Mouse (Mus musculus): ENCODE data around the gene Il20rb. TPM values are rescaled to one million over a fixed set of nuclear protein-coding genes. Genes with fewer than 3 reads are reported as not detected.
A peak's percentile ranks its signal among the peaks of the same experiment; 100 is the strongest.

Il20rb gene
- total and polyA plus RNA-seq, 2 experiments from 2014 or later = 1.4 to 1.7 TPM

GRCm38 (mm10) chr9:100470936-100471604 is 15.5 kb downstream of the Il20rb start:
- Histone ChIP-seq H3K4me2 (ENCODE audit: low read depth, low read length) (no peak overlapping the region), H3K27me3 (ENCODE audit: control insufficient read depth, insufficient read depth, low read length) (no peaks in the 10 kb centered on the region), H3K27ac (ENCODE audit: low read depth) (peak overlapping the region; percentile 44), H3K36me3 (replicated peaks; ENCODE audit: control insufficient read depth, insufficient read depth, low read length) (no peaks in the 10 kb centered on the region), H3K9ac (replicated peaks; ENCODE audit: low read depth, low read length) (no peak overlapping the region), H3K9me3 (replicated peaks; ENCODE audit: control insufficient read depth, low read length) (no peaks in the 10 kb centered on the region), H3K4me3 (ENCODE audit: low read depth, low read length) (no peak overlapping the region), H3K4me1 (ENCODE audit: control insufficient read depth, insufficient read depth) (peaks cover 10% of the 10 kb centered on the region)
- 45% methylated on average over 8 of the region's 8 CpGs for WGBS
- ATAC-seq (ENCODE audit: insufficient read depth, low read depth) = peak; percentile 61
- peak; percentile 25 for DNase-seq (ENCODE audit: low spot score)
- no peak for TF ChIP-seq EP300 (IDR thresholded peaks at IDR 0.05; ENCODE audit: low read depth)

DNA sequence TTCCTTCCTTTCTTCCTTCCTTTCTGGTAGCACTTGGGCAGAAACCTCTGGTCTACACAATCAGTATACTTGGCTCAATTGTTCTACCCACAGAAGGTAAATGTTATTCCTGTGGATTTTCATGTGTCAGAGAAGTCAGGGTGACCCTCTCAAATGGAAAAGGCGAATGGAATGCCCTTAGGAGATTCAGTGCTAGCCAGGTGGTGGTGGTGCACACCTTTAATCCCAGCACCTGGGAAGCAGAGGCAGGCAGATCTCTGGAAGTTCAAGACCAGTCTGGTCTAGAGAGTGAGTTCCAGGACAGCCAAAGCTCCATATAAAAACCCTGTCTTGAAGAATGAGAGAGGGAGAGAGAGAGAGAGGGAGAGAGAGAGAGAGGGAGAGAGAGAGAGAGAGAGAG is 16.4 kb downstream of the Il20rb start:
- Histone ChIP-seq H3K9me3 (replicated peaks; ENCODE audit: control insufficient read depth, low read length) (no peaks in the 10 kb centered on the region), H3K4me3 (ENCODE audit: low read depth, low read length) (no peak overlapping the region), H3K27ac (ENCODE audit: low read depth) (no peak overlapping the region), H3K4me1 (ENCODE audit: control insufficient read depth, insufficient read depth) (peaks cover 10% of the 10 kb centered on the region), H3K36me3 (replicated peaks; ENCODE audit: control insufficient read depth, insufficient read depth, low read length) (no peaks in the 10 kb centered on the region; the same call in 1 of the 2 replicates), H3K27me3 (ENCODE audit: control insufficient read depth, insufficient read depth, low read length) (no peaks in the 10 kb centered on the region), H3K9ac (replicated peaks; ENCODE audit: low read depth, low read length) (no peak overlapping the region), H3K4me2 (ENCODE audit: low read depth, low read length) (no peak overlapping the region)
- TF ChIP-seq EP300 (IDR thresholded peaks at IDR 0.05; ENCODE audit: low read depth) (no peak), CTCF (IDR thresholded peaks at IDR 0.05; ENCODE audit: low read depth) (no peak)
- 59% methylated on average over 1 of the region's 1 CpGs for WGBS
- ATAC-seq (ENCODE audit: insufficient read depth, low read depth) = no peak
- DNase-seq (ENCODE audit: low spot score) = no peak

- no peak overlapping the region for H3K4me3 ChIP-seq (ENCODE audit: low read depth, low read length)
- TF ChIP-seq EP300 (IDR thresholded peaks at IDR 0.05; ENCODE audit: low read depth) (no peak), CTCF (IDR thresholded peaks at IDR 0.05; ENCODE audit: low read depth) (no peak)
- H3K27ac ChIP-seq (ENCODE audit: low read depth) = no peak overlapping the region
- H3K9me3 ChIP-seq (replicated peaks; ENCODE audit: control insufficient read depth, low read length) = no peaks in the 10 kb centered on the region
- peaks cover 10% of the 10 kb centered on the region for H3K4me1 ChIP-seq (ENCODE audit: control insufficient read depth, insufficient read depth)
- no peak overlapping the region for H3K4me2 ChIP-seq (ENCODE audit: low read depth, low read length)
- ATAC-seq (ENCODE audit: insufficient read depth, low read depth) (no peak), DNase-seq (ENCODE audit: low spot score) (no peak)
- no peak overlapping the region for H3K9ac ChIP-seq (replicated peaks; ENCODE audit: low read depth, low read length)
- H3K27me3 ChIP-seq (ENCODE audit: control insufficient read depth, insufficient read depth, low read length) = no peaks in the 10 kb centered on the region
- WGBS = 74% methylated on average over 3 of the region's 3 CpGs
- H3K36me3 ChIP-seq (replicated peaks; ENCODE audit: control insufficient read depth, insufficient read depth, low read length) = no peaks in the 10 kb centered on the region; the same call in 1 of the 2 replicates
These were observed 16.9 kb downstream of the Il20rb start for GRCm38 (mm10) chr9:100469681-100470080.

- H3K36me3 ChIP-seq (replicated peaks; ENCODE audit: control insufficient read depth, insufficient read depth, low read length) = no peaks in the 10 kb centered on the region; the same call in 1 of the 2 replicates
- TF ChIP-seq CTCF (IDR thresholded peaks at IDR 0.05; ENCODE audit: low read depth) (no peak), EP300 (IDR thresholded peaks at IDR 0.05; ENCODE audit: low read depth) (no peak)
- no peak overlapping the region for H3K27ac ChIP-seq (ENCODE audit: low read depth)
- H3K9me3 ChIP-seq (replicated peaks; ENCODE audit: control insufficient read depth, low read length) = no peaks in the 10 kb centered on the region
- ATAC-seq (ENCODE audit: insufficient read depth, low read depth) = no peak
- H3K4me1 ChIP-seq (ENCODE audit: control insufficient read depth, insufficient read depth) = peaks cover 10% of the 10 kb centered on the region
- 92% methylated on average over 8 of the region's 8 CpGs for WGBS
- no peak overlapping the region for H3K4me2 ChIP-seq (ENCODE audit: low read depth, low read length)
- no peak for DNase-seq (ENCODE audit: low spot score)
- no peak overlapping the region for H3K4me3 ChIP-seq (ENCODE audit: low read depth, low read length)
- H3K9ac ChIP-seq (replicated peaks; ENCODE audit: low read depth, low read length) = no peak overlapping the region
- no peaks in the 10 kb centered on the region for H3K27me3 ChIP-seq (ENCODE audit: control insufficient read depth, insufficient read depth, low read length)
These were observed 18.4 kb downstream of the Il20rb start for GRCm38 (mm10) chr9:100468151-100468550.

DNA sequence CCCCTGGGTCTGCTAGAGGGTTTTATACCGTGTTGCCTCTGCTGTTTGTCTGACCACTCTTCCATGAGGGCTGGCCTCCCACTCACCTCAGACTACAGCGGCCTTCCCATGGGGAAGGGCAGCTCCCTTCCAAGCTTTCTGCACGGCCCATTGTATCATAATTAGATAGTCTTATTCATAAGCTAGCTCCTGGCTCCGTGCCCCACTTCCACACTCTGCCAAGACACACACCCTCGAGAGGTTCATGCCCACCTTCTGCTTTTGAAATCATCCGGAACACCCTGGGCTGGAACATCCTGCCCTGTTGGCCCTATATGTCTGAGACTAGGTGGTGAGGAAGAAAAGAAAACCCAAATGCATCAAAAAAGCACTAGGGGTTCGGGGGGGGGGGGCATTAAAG is 18.9 kb downstream of the Il20rb start:
- Histone ChIP-seq H3K9me3 (replicated peaks; ENCODE audit: control insufficient read depth, low read length) (no peaks in the 10 kb centered on the region), H3K4me3 (ENCODE audit: low read depth, low read length) (no peak overlapping the region), H3K9ac (replicated peaks; ENCODE audit: low read depth, low read length) (no peak overlapping the region), H3K4me1 (ENCODE audit: control insufficient read depth, insufficient read depth) (peaks cover 10% of the 10 kb centered on the region), H3K4me2 (ENCODE audit: low read depth, low read length) (no peak overlapping the region), H3K27me3 (ENCODE audit: control insufficient read depth, insufficient read depth, low read length) (no peaks in the 10 kb centered on the region), H3K27ac (ENCODE audit: low read depth) (no peak overlapping the region), H3K36me3 (replicated peaks; ENCODE audit: control insufficient read depth, insufficient read depth, low read length) (no peaks in the 10 kb centered on the region; the same call in 1 of the 2 replicates)
- ATAC-seq (ENCODE audit: insufficient read depth, low read depth) = peak; percentile 40; the same call in 1 of the 2 replicates
- 41% methylated on average over 7 of the region's 7 CpGs for WGBS
- no peak for DNase-seq (ENCODE audit: low spot score)
- TF ChIP-seq EP300 (IDR thresholded peaks at IDR 0.05; ENCODE audit: low read depth) (no peak), CTCF (IDR thresholded peaks at IDR 0.05; ENCODE audit: low read depth) (no peak)

- no peaks in the 10 kb centered on the region; the same call in 1 of the 2 replicates for H3K36me3 ChIP-seq (replicated peaks; ENCODE audit: control insufficient read depth, insufficient read depth, low read length)
- H3K9ac ChIP-seq (replicated peaks; ENCODE audit: low read depth, low read length) = no peak overlapping the region
- H3K4me3 ChIP-seq (ENCODE audit: low read depth, low read length) = no peak overlapping the region
- TF ChIP-seq EP300 (IDR thresholded peaks at IDR 0.05; ENCODE audit: low read depth) = no peak
- no peak for TF ChIP-seq CTCF (IDR thresholded peaks at IDR 0.05; ENCODE audit: low read depth)
- H3K4me2 ChIP-seq (ENCODE audit: low read depth, low read length) = no peak overlapping the region
- H3K27me3 ChIP-seq (ENCODE audit: control insufficient read depth, insufficient read depth, low read length) = no peaks in the 10 kb centered on the region
- H3K27ac ChIP-seq (ENCODE audit: low read depth) = no peak overlapping the region
- 64% methylated on average over 3 of the region's 3 CpGs for WGBS
- H3K9me3 ChIP-seq (replicated peaks; ENCODE audit: control insufficient read depth, low read length) = no peaks in the 10 kb centered on the region
- H3K4me1 ChIP-seq (ENCODE audit: control insufficient read depth, insufficient read depth) = peaks cover 10% of the 10 kb centered on the region
- DNase-seq (ENCODE audit: low spot score) (no peak), ATAC-seq (ENCODE audit: insufficient read depth, low read depth) (no peak)
These were observed 19.8 kb downstream of the Il20rb start for GRCm38 (mm10) chr9:100466743-100467142.
